Mouse (Mus musculus) embryonic facial prominence, embryonic 13.5 days (tissue): ENCODE measurements around the gene Il1r2. TPM values are rescaled to one million over a fixed set of nuclear protein-coding genes. Genes with fewer than 3 reads are reported as not detected.
A peak's percentile ranks its signal among the peaks of the same experiment; 100 is the strongest.

Experiments used
- ATAC-seq: fragments of 200-750 bp; cut with Nextera tagmentation; 2 replicates; pipeline ENCODE4 v1.8.0; 2017; ENCODE audit warnings: low read depth; ENCODE audit not compliant: insufficient number of reproducible peaks, insufficient read depth, low FRiP score, low TSS enrichment
- H3K27ac ChIP-seq: fragments of 300-500 bp; sonication (generic); 2 replicates; pipeline ENCODE4 v1.5.1; 2015; ENCODE audit warnings: moderate library complexity, mild to moderate bottlenecking, inconsistent platforms
- H3K27me3 ChIP-seq: fragments of 300-500 bp; sonication (generic); 2 replicates; pipeline ENCODE4 v1.6.1; 2015; ENCODE audit warnings: mild to moderate bottlenecking, inconsistent platforms
- H3K36me3 ChIP-seq: fragments of 300-500 bp; sonication (generic); 2 replicates; pipeline ENCODE4 v1.6.1; 2015; ENCODE audit warnings: mild to moderate bottlenecking, inconsistent platforms
- H3K4me1 ChIP-seq: fragments of 300-500 bp; sonication (generic); 2 replicates; pipeline ENCODE4 v1.6.1; 2015; ENCODE audit warnings: inconsistent platforms
- H3K4me2 ChIP-seq: fragments of 300-500 bp; sonication (generic); 2 replicates; pipeline ENCODE4 v1.6.1; 2015; ENCODE audit warnings: moderate library complexity, mild to moderate bottlenecking, inconsistent platforms
- H3K4me3 ChIP-seq: fragments of 300-500 bp; sonication (generic); 2 replicates; pipeline ENCODE4 v1.5.1; 2015; ENCODE audit warnings: mild to moderate bottlenecking, inconsistent platforms
- H3K9ac ChIP-seq: fragments of 300-500 bp; sonication (generic); 2 replicates; pipeline ENCODE4 v1.6.1; 2015; ENCODE audit warnings: mild to moderate bottlenecking, inconsistent platforms
- H3K9me3 ChIP-seq: fragments of 300-500 bp; sonication (generic); 2 replicates; pipeline ENCODE4 v1.6.1; 2016; ENCODE audit warnings: inconsistent platforms
- WGBS: fragments of 180-500 bp; shearing (Covaris S2); methylation state at CpG from one replicate; pipeline ENCODE4 v1.1.7; 2015; ENCODE audit warnings: mixed read lengths; 5-methylcytosine and 5-hydroxymethylcytosine counted together
- polyA plus RNA-seq: library from polyadenylated mRNA; unstranded; fragments of >200 nt; fragmentation: Nextera tagmentation; extraction: Ambion mirVana; gene quantifications from 2 replicates; pipeline ENCODE4 v1.2.1, GENCODE M21; 2015

Il1r2 gene
- polyA plus RNA-seq, 1 experiment from 2014 or later = 1.3 TPM

DNA sequence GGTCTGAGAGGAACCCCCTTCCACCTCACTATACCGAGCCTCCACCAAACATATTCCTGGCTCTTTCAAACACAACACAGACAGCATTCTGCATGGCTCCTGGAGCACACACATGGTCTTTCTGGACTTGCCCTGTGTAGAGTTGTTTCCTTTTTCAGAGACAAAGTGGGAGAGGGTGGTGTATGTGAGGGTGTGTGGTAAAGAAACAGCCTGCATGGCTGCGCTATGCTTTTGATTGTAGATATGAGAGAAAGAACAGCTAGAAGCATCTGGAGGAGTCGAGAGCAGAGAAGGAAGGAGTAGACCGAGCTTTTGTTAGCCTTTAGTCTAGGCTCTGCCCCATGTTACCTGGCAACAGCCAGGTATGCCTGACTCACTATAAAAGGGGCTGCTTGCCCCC, 10.5 kb upstream of the Il1r2 start:
- no peaks in the 10 kb centered on the region for H3K9me3 ChIP-seq
- WGBS = 61% methylated on average over 4 of the region's 4 CpGs
- H3K27ac ChIP-seq = no peak overlapping the region
- no peak overlapping the region for H3K4me2 ChIP-seq
- no peaks in the 10 kb centered on the region for H3K27me3 ChIP-seq
- no peak overlapping the region for H3K9ac ChIP-seq
- no peak for ATAC-seq
- 0 out of 2 replicates have a peak, but pooled peaks cover 3% of the 10 kb centered on the region for H3K4me1 ChIP-seq
- no peaks in the 10 kb centered on the region for H3K36me3 ChIP-seq
- H3K4me3 ChIP-seq = no peak overlapping the region

DNA sequence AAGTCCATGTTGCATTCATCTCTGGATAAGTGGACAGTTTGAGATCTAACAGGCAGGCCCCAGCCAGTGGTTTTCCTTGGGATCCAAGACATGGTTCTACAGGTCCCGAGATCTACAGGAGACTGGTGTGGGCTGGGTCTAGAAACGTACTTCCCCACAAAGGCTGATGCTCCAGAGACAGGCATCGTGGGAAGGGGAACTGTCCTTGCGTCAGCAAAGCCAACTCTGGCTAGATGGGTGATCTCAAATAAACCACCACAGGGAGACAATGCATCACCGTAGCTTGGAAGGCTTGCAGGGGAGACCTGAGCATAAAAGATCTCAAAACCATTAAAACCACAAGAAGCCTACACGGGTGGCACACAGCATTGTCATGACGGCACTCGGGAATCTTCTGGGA, 9.4 kb upstream of the Il1r2 start:
- Histone ChIP-seq H3K4me2 (no peak overlapping the region), H3K27ac (no peak overlapping the region), H3K4me1 (0 out of 2 replicates have a peak, but pooled peaks cover 3% of the 10 kb centered on the region), H3K9me3 (no peaks in the 10 kb centered on the region), H3K4me3 (no peak overlapping the region), H3K27me3 (no peaks in the 10 kb centered on the region), H3K9ac (no peak overlapping the region), H3K36me3 (no peaks in the 10 kb centered on the region)
- 89% methylated on average over 8 of the region's 8 CpGs for WGBS
- ATAC-seq = no peak

- WGBS = 71% methylated on average over 4 of the region's 4 CpGs
- H3K9me3 ChIP-seq = no peaks in the 10 kb centered on the region
- no peak overlapping the region for H3K27ac ChIP-seq
- no peaks in the 10 kb centered on the region for H3K4me1 ChIP-seq
- H3K36me3 ChIP-seq = no peaks in the 10 kb centered on the region
- no peak overlapping the region for H3K9ac ChIP-seq
- ATAC-seq = no peak
- no peaks in the 10 kb centered on the region for H3K27me3 ChIP-seq
- no peak overlapping the region for H3K4me2 ChIP-seq
- H3K4me3 ChIP-seq = no peak overlapping the region
Measured at GRCm38 (mm10) chr1:40072558-40072957, 1.3 kb upstream of the Il1r2 start.

GRCm38 (mm10) chr1:40077328-40077727, 3.4 kb downstream of the Il1r2 start:
- Histone ChIP-seq H3K4me1 (no peaks in the 10 kb centered on the region), H3K4me3 (no peak overlapping the region), H3K27ac (no peak overlapping the region), H3K9me3 (no peaks in the 10 kb centered on the region), H3K27me3 (no peaks in the 10 kb centered on the region), H3K36me3 (no peaks in the 10 kb centered on the region), H3K9ac (no peak overlapping the region), H3K4me2 (no peak overlapping the region)
- 91% methylated on average over 2 of the region's 2 CpGs for whole genome bisulfite sequencing
- no peak for ATAC-seq

DNA sequence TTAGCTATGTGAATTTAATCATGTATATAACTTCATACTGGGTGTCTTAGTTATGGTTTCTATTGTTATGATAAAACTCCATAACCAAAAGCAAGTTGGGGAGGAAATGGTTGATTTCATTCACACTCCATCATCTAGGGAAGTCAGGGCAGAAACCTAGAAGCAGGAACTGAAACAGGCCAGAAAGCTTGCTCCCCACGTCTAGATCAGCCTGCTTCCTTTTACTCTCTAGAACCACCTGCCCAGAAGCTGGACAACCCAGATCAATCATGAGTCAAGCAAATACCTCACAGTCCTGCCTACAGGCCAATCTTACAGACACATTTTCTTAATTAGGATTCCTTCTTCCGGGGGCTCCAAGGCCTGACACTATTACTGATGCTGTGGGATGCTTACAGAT, 7.2 kb downstream of the Il1r2 start:
- 60% methylated on average over 2 of the region's 2 CpGs for WGBS
- ATAC-seq = no peak
- Histone ChIP-seq H3K36me3 (no peaks in the 10 kb centered on the region), H3K9me3 (no peaks in the 10 kb centered on the region), H3K4me2 (no peak overlapping the region), H3K4me1 (peaks cover 7% of the 10 kb centered on the region; the same call in 1 of the 2 replicates), H3K4me3 (no peak overlapping the region), H3K27ac (no peak overlapping the region), H3K27me3 (peaks cover 3% of the 10 kb centered on the region; the same call in 1 of the 2 replicates), H3K9ac (no peak overlapping the region)

GRCm38 (mm10) chr1:40084386-40084785, 10.5 kb downstream of the Il1r2 start:
- Histone ChIP-seq H3K27me3 (peaks cover 11% of the 10 kb centered on the region; the same call in 1 of the 2 replicates), H3K27ac (no peak overlapping the region), H3K9ac (0 out of 2 replicates have a peak overlapping the region, but pooled peaks have one; percentile 11), H3K4me1 (peaks cover 9% of the 10 kb centered on the region; the same call in 1 of the 2 replicates), H3K4me3 (no peak overlapping the region), H3K36me3 (no peaks in the 10 kb centered on the region), H3K4me2 (no peak overlapping the region), H3K9me3 (no peaks in the 10 kb centered on the region)
- ATAC-seq = no peak
- WGBS = 66% methylated on average over 3 of the region's 3 CpGs

DNA sequence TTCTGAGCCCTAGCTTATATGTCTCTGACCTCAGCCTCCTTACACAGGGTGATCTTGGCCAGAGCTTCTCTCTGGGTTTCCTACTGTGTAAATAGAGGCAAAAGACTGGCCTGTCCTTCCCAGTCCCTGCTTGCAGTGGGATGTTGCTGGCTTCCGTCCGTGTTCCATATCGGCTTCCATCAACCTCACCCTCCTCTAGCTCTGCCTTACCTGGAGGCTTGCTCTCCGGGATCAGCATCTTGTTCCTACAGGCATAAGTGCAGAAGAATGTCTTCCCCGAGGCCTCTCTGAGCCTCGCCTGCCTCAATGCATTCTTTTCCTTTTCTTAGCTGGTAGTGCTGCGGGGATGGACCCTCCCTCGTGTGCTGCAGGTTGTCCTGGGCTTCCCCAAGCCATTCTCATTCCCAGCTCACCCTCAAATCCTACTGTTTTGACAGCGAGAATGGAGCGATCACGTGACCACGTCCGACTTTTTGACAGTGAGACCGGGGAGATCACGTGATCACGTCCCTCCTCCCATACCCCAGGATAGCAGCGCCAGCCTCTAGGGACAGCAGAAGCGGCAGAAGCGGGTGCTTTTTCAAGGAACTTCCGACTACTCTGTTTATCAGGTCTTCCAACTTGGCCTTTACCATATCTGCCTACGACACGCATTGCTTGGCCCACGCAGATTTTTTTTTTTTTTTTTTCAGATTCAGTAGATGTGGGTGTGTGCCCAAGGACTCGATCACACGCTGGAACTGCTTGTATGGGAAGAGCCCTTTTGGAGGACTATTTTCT, 11.7 kb downstream of the Il1r2 start:
- Histone ChIP-seq H3K27me3 (peaks cover 11% of the 10 kb centered on the region; the same call in 1 of the 2 replicates), H3K9me3 (no peaks in the 10 kb centered on the region), H3K36me3 (no peaks in the 10 kb centered on the region), H3K9ac (peak overlapping the region; percentile 53), H3K4me1 (peaks cover 9% of the 10 kb centered on the region; the same call in 1 of the 2 replicates), H3K4me3 (peak overlapping the region; percentile 44), H3K27ac (no peak overlapping the region), H3K4me2 (peak overlapping the region; percentile 64)
- ATAC-seq = peak; percentile 56; the same call in 1 of the 2 replicates
- 4% methylated on average over 25 of the region's 25 CpGs for WGBS

GRCm38 (mm10) chr1:40091160-40091559, 17.3 kb downstream of the Il1r2 start:
- H3K9me3 ChIP-seq = no peaks in the 10 kb centered on the region
- peaks cover 9% of the 10 kb centered on the region; the same call in 1 of the 2 replicates for H3K27me3 ChIP-seq
- WGBS = 86% methylated on average over 9 of the region's 9 CpGs
- H3K4me1 ChIP-seq = peaks cover 4% of the 10 kb centered on the region
- H3K4me3 ChIP-seq = no peak overlapping the region
- no peak for ATAC-seq
- H3K4me2 ChIP-seq = no peak overlapping the region
- no peaks in the 10 kb centered on the region for H3K36me3 ChIP-seq
- no peak overlapping the region for H3K27ac ChIP-seq
- H3K9ac ChIP-seq = no peak overlapping the region

- Histone ChIP-seq H3K27ac (no peak overlapping the region), H3K9ac (no peak overlapping the region), H3K4me1 (peaks cover 3% of the 10 kb centered on the region), H3K4me3 (no peak overlapping the region), H3K27me3 (0 out of 2 replicates have a peak, but pooled peaks cover 4% of the 10 kb centered on the region), H3K9me3 (no peaks in the 10 kb centered on the region), H3K4me2 (no peak overlapping the region), H3K36me3 (no peaks in the 10 kb centered on the region)
- ATAC-seq = no peak
- 68% methylated on average over 6 of the region's 6 CpGs for WGBS
Measured at GRCm38 (mm10) chr1:40092541-40092940, 18.7 kb downstream of the Il1r2 start.

DNA sequence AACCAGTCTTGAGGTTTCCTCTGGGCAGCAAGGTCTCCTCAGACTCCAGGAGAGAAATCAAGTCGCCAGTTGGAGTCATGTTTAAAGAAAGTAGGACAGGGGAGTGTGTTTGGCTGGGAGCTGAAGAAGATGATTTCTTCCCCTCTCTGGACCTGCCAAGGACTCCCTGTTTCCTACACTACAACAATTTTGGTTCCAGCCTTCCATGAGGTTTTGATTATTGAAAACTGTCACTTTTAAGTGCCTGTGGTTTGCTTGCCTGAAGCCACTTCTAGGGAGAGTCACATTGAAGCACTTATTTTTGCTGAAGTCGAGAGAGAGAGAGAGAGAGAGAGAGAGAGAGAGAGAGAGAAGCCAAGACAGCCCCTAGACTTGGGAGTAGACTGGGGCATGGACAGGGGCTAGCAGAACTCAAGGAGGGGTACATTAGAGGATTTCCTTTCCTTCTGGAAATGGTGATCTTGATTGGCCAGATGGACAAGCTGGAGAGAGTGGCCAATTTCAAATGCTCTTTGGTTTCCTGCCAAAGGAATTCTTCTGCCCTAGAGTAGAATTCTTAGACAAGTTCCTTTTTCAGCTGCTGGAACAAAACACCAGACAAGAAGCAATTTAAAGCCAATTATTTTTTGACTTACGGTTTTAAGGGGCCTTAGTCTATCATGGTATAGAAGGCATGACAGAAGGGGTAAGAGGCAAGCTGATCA, 20.9 kb downstream of the Il1r2 start:
- 33% methylated on average over 3 of the region's 3 CpGs for WGBS
- no peak for ATAC-seq
- H3K27ac ChIP-seq = peak overlapping the region; percentile 28; the same call in 1 of the 2 replicates

DNA sequence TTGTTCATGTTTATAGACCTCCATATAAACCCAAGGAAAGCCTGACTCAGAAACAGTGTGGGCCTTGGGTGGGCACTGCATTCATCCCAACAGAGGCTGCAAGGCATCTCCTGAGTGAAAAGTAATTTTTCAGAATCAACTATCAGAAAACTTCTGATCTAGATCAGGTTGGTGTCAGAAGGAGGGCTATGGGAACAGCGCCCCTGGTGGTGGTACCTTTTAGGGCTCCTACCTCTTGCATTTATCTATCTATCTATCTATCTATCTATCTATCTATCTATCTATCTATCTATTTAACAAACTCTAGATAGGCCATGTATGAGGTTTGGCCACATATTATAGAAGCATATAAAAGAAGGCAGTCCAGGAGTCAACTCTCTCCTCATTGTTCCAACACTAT, 21.7 kb downstream of the Il1r2 start:
- Histone ChIP-seq H3K4me3 (no peak overlapping the region), H3K9me3 (no peaks in the 10 kb centered on the region), H3K9ac (no peak overlapping the region), H3K27me3 (no peaks in the 10 kb centered on the region; the same call in 1 of the 2 replicates), H3K4me2 (no peak overlapping the region), H3K4me1 (peaks cover 4% of the 10 kb centered on the region), H3K27ac (no peak overlapping the region), H3K36me3 (no peaks in the 10 kb centered on the region)
- no peak for ATAC-seq
- 19% methylated on average over 1 of the region's 1 CpGs for WGBS

More for the DNA sequence above, 20.9 kb downstream of the Il1r2 start:
- Histone ChIP-seq H3K4me1 (peaks cover 3% of the 10 kb centered on the region), H3K27me3 (no peaks in the 10 kb centered on the region; the same call in 1 of the 2 replicates), H3K9ac (no peak overlapping the region), H3K36me3 (no peaks in the 10 kb centered on the region), H3K4me2 (no peak overlapping the region), H3K9me3 (no peaks in the 10 kb centered on the region), H3K4me3 (no peak overlapping the region)
